Mouse (Mus musculus) heart, embryonic 13.5 days (tissue): Measurements from ENCODE around the gene Olfr411. TPM values are rescaled to one million over a fixed set of nuclear protein-coding genes. Genes with fewer than 3 reads are reported as not detected.
A peak's percentile ranks its signal among the peaks of the same experiment; 100 is the strongest.

Experiments used
- ATAC-seq: fragments of 200-750 bp; cut with Nextera tagmentation; 2 replicates; pipeline ENCODE4 v1.8.0; 2017; ENCODE audit warnings: moderate TSS enrichment; ENCODE audit not compliant: insufficient number of reproducible peaks, low FRiP score, low TSS enrichment; ENCODE audit errors: extremely low read depth
- H3K27ac ChIP-seq: fragments of 300-500 bp; sonication (generic); replicated peaks from 2 replicates; pipeline ENCODE4 v1.5.1; 2015; ENCODE audit warnings: moderate library complexity, mild to moderate bottlenecking, inconsistent platforms
- H3K27me3 ChIP-seq: fragments of 300-500 bp; sonication (generic); replicated peaks from 2 replicates; pipeline ENCODE4 v1.6.1; 2015; ENCODE audit warnings: mild to moderate bottlenecking, inconsistent platforms
- H3K36me3 ChIP-seq: fragments of 300-500 bp; sonication (generic); 2 replicates; pipeline ENCODE4 v1.6.1; 2015; ENCODE audit warnings: mild to moderate bottlenecking, inconsistent platforms
- H3K4me1 ChIP-seq: fragments of 300-500 bp; sonication (generic); 2 replicates; pipeline ENCODE4 v1.6.1; 2015; ENCODE audit warnings: inconsistent platforms
- H3K4me2 ChIP-seq: fragments of 300-500 bp; sonication (generic); 2 replicates; pipeline ENCODE4 v1.6.1; 2015; ENCODE audit warnings: inconsistent platforms, mild to moderate bottlenecking, moderate library complexity
- H3K4me3 ChIP-seq: fragments of 300-500 bp; sonication (generic); 2 replicates; pipeline ENCODE4 v1.5.1; 2015; ENCODE audit warnings: moderate library complexity, mild to moderate bottlenecking, inconsistent platforms
- H3K9ac ChIP-seq: fragments of 300-500 bp; sonication (generic); 2 replicates; pipeline ENCODE4 v1.6.1; 2015; ENCODE audit warnings: inconsistent platforms, mild to moderate bottlenecking, moderate library complexity
- H3K9me3 ChIP-seq: fragments of 300-500 bp; sonication (generic); 2 replicates; pipeline ENCODE4 v1.6.1; 2016; ENCODE audit warnings: inconsistent platforms
- WGBS: fragments of 180-500 bp; shearing (Covaris S2); methylation state at CpG from one replicate; pipeline ENCODE4 v1.1.7; 2015; ENCODE audit warnings: mixed read lengths; 5-methylcytosine and 5-hydroxymethylcytosine counted together
- polyA plus RNA-seq: library from polyadenylated mRNA; unstranded; fragments of >200 nt; fragmentation: Nextera tagmentation; extraction: Ambion mirVana; gene quantifications from 2 replicates; pipeline ENCODE4 v1.2.1, GENCODE M21; 2015

Gene Olfr411
- polyA plus RNA-seq: not detected in 2 replicates

- WGBS: 75% methylated on average over 3 of the region's 3 CpGs
- H3K36me3 ChIP-seq: no peaks in the 10 kb centered on the region
- no peak within 1 kb of the TSS for H3K4me2 ChIP-seq
These were observed at the start of gene Olfr411 for GRCm38 (mm10) chr11:74352550-74352949. Gene Olfr411, minus strand, starts transcription at chr11:74352650.

DNA sequence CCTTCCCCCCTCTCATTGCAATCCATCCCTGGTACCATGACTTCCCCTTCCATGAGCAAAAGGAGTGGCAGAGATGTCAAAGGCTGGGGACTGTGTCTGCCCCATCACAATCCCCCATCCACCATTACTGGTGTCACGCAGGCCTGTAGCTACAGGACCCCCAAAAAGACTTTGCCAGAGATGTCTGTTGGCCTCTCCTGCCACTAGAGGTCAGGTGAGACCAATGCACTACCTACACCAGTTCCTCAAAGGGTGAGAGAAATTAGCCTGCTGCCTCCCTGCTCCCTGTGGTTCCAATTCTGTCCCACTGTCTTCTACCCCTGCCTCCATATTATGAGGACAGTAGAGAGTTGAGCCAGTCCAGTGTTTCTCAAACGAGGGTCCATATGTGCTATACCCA, 49.7 kb upstream of the Olfr411 start:
- 45% methylated on average over 2 of the region's 2 CpGs for WGBS
- Histone ChIP-seq H3K27ac (no peak overlapping the region), H3K36me3 (0 out of 2 replicates have a peak, but pooled peaks cover 6% of the 10 kb centered on the region), H3K9ac (no peak overlapping the region), H3K27me3 (no peaks in the 10 kb centered on the region; the same call in 1 of the 2 replicates), H3K4me3 (no peak overlapping the region), H3K9me3 (no peaks in the 10 kb centered on the region), H3K4me2 (no peak overlapping the region), H3K4me1 (peaks cover 14% of the 10 kb centered on the region)
- ATAC-seq: no peak

More at GRCm38 (mm10) chr11:74352550-74352949, at the start of gene Olfr411:
- H3K27me3 ChIP-seq: no peaks in the 10 kb centered on the region
- no peak within 1 kb of the TSS for H3K4me3 ChIP-seq
- H3K9ac ChIP-seq: no peak within 1 kb of the TSS
- no peaks in the 10 kb centered on the region for H3K4me1 ChIP-seq
- H3K9me3 ChIP-seq: peaks cover 8% of the 10 kb centered on the region
- H3K27ac ChIP-seq: no peak within 1 kb of the TSS
- ATAC-seq: no peak

DNA sequence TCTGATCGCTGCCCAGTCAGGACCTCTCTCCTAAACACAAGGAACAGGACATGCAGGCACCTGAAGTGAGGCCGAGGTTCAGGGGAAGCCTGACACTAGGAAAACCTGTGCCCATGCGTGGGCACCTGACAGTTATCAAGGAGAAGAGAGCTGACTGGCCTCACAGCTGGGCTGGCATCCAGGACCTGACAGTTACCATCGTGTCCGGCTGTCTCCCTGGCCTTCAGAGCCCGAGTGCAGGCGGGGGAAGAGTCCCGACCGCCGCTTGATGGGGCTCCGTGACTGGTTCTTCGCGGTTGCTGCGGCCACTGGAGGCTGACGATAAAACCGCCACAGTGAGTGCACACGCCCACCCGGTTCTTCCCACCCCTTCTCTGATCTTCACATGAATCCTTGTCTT, 43.1 kb upstream of the Olfr411 start:
- 74% methylated on average over 18 of the region's 18 CpGs for WGBS
- ATAC-seq: no peak
- Histone ChIP-seq H3K27me3 (no peaks in the 10 kb centered on the region), H3K36me3 (peaks cover 26% of the 10 kb centered on the region), H3K27ac (no peak overlapping the region), H3K4me1 (peaks cover 24% of the 10 kb centered on the region), H3K4me3 (no peak overlapping the region), H3K9ac (0 out of 2 replicates have a peak overlapping the region, but pooled peaks have one; percentile 3), H3K4me2 (no peak overlapping the region), H3K9me3 (no peaks in the 10 kb centered on the region)

GRCm38 (mm10) chr11:74393489-74393888, 41.0 kb upstream of the Olfr411 start:
- no peak overlapping the region for H3K4me2 ChIP-seq
- no peak; the same call in 1 of the 2 replicates for ATAC-seq
- 55% methylated on average over 5 of the region's 5 CpGs for WGBS
- H3K36me3 ChIP-seq: peaks cover 32% of the 10 kb centered on the region
- H3K4me1 ChIP-seq: peaks cover 24% of the 10 kb centered on the region
- no peaks in the 10 kb centered on the region for H3K9me3 ChIP-seq
- peak overlapping the region; percentile 32; the same call in 1 of the 2 replicates for H3K27ac ChIP-seq
- H3K27me3 ChIP-seq: no peaks in the 10 kb centered on the region
- 0 out of 2 replicates have a peak overlapping the region, but pooled peaks have one; percentile 24 for H3K9ac ChIP-seq
- H3K4me3 ChIP-seq: no peak overlapping the region

- no peak for ATAC-seq
- Histone ChIP-seq H3K4me2 (no peak overlapping the region), H3K9ac (no peak overlapping the region), H3K9me3 (no peaks in the 10 kb centered on the region), H3K4me1 (peaks cover 24% of the 10 kb centered on the region), H3K36me3 (peaks cover 33% of the 10 kb centered on the region), H3K27me3 (no peaks in the 10 kb centered on the region), H3K4me3 (no peak overlapping the region), H3K27ac (no peak overlapping the region)
- WGBS: 77% methylated on average over 6 of the region's 6 CpGs
These were observed 40.5 kb upstream of the Olfr411 start for GRCm38 (mm10) chr11:74392903-74393302.

DNA sequence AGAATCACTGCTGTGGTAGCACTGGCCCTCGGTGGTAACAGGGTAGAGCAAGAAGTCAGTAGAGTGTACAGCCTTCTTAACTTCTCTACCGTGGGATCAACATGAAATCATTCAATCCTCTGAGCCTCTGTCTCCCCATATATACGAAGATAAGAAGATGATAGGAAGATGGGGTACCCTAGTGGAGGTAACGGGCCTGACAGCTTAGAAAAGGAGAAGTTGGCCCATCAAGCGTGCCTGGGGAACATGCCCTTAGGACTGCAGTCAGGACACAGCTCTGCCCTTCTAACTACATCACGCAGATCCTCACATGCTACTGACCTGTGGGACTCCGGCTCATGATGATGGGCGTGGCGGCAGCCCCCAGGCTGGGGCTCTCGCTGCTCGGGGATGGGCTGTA, 39.4 kb upstream of the Olfr411 start:
- H3K4me3 ChIP-seq: no peak overlapping the region
- WGBS: 77% methylated on average over 11 of the region's 11 CpGs
- ATAC-seq: no peak
- no peak overlapping the region for H3K9ac ChIP-seq
- peaks cover 33% of the 10 kb centered on the region for H3K36me3 ChIP-seq
- no peaks in the 10 kb centered on the region for H3K27me3 ChIP-seq
- H3K4me1 ChIP-seq: peaks cover 33% of the 10 kb centered on the region
- H3K4me2 ChIP-seq: no peak overlapping the region
- H3K27ac ChIP-seq: no peak overlapping the region
- H3K9me3 ChIP-seq: no peaks in the 10 kb centered on the region

DNA sequence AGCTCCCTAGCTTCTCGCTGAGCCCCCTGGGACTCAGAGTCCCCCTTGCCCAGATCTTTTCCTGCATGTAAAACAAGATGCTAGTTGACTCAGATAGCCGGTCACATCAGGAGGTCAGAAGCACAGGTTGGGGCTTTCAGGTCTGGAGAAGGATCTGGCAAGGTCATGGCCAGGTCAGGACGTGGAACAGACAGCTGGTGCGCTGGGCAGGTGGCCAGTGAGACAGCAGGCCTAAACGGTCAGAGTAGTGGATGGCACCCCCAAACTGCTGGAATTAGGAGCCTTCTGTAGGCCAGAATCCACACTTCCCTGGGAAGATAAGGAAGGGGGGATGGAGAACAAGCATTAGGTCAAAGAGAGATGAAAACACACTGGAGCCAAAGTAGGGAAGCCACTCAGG, 34.8 kb upstream of the Olfr411 start:
- Histone ChIP-seq H3K4me3 (no peak overlapping the region), H3K9ac (no peak overlapping the region), H3K4me1 (peaks cover 23% of the 10 kb centered on the region), H3K36me3 (peaks cover 22% of the 10 kb centered on the region), H3K4me2 (no peak overlapping the region), H3K27me3 (no peaks in the 10 kb centered on the region), H3K27ac (no peak overlapping the region), H3K9me3 (no peaks in the 10 kb centered on the region)
- no peak for ATAC-seq
- 72% methylated on average over 5 of the region's 5 CpGs for WGBS

GRCm38 (mm10) chr11:74385674-74386073, 33.2 kb upstream of the Olfr411 start:
- H3K4me1 ChIP-seq: peaks cover 25% of the 10 kb centered on the region
- peak overlapping the region; percentile 53 for H3K27ac ChIP-seq
- no peak for ATAC-seq
- peaks cover 13% of the 10 kb centered on the region for H3K36me3 ChIP-seq
- H3K27me3 ChIP-seq: no peaks in the 10 kb centered on the region
- WGBS: 67% methylated on average over 9 of the region's 9 CpGs
- no peak overlapping the region for H3K9ac ChIP-seq
- H3K9me3 ChIP-seq: no peaks in the 10 kb centered on the region
- no peak overlapping the region for H3K4me3 ChIP-seq
- H3K4me2 ChIP-seq: no peak overlapping the region

GRCm38 (mm10) chr11:74379166-74379873, 26.9 kb upstream of the Olfr411 start:
- Histone ChIP-seq H3K4me3 (no peak overlapping the region), H3K36me3 (no peaks in the 10 kb centered on the region), H3K9ac (no peak overlapping the region), H3K27me3 (0 out of 2 replicates have a peak, but pooled peaks cover 5% of the 10 kb centered on the region), H3K9me3 (no peaks in the 10 kb centered on the region), H3K4me1 (peaks cover 5% of the 10 kb centered on the region; the same call in 1 of the 2 replicates), H3K27ac (no peak overlapping the region), H3K4me2 (no peak overlapping the region)
- ATAC-seq: no peak
- 61% methylated on average over 4 of the region's 4 CpGs for WGBS

- Histone ChIP-seq H3K27ac (no peak overlapping the region), H3K4me1 (no peaks in the 10 kb centered on the region; the same call in 1 of the 2 replicates), H3K4me2 (no peak overlapping the region), H3K36me3 (no peaks in the 10 kb centered on the region), H3K9me3 (no peaks in the 10 kb centered on the region), H3K27me3 (0 out of 2 replicates have a peak, but pooled peaks cover 5% of the 10 kb centered on the region), H3K9ac (no peak overlapping the region), H3K4me3 (no peak overlapping the region)
- ATAC-seq: no peak
- WGBS: 68% methylated on average over 3 of the region's 3 CpGs
These were observed 24.4 kb upstream of the Olfr411 start for GRCm38 (mm10) chr11:74376847-74377246.

DNA sequence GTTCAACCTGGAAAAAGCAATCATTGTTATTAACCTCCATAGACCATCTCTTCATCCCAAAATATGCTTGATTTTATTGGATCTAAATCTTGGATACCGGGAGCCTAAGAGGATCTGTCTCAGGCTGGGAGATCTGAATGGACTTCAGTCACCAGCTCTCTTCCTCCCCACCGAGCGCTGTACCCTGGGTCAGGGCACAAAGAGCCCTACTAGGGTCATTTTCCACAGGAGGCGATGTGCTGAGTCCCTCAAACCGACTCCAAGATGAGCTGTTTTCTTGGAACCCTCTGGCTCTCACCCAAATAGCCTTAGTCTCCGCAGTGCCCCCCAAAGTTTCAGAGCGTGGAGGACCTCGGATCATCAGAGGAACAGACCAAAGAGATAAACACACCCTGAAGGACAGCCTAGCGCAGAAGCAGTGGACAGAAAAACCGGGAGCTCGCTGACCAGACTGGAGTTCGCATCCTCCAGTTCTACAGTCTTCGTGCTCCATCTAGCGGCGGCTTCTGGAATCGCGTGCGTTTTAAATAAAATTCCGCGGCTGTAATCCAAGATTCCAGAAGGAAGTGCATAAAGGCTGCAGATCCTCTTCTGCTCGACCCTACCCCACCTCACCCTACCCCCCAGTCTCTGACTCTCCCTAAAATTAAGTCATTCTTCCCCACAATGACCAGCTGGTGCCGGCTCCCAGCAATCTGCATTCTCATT, 19.1 kb upstream of the Olfr411 start:
- Histone ChIP-seq H3K9ac (no peak overlapping the region), H3K4me1 (no peaks in the 10 kb centered on the region; the same call in 1 of the 2 replicates), H3K9me3 (peaks cover 5% of the 10 kb centered on the region; the same call in 1 of the 2 replicates), H3K27ac (no peak overlapping the region), H3K4me2 (no peak overlapping the region), H3K4me3 (no peak overlapping the region), H3K27me3 (peaks cover 20% of the 10 kb centered on the region), H3K36me3 (no peaks in the 10 kb centered on the region)
- no peak for ATAC-seq
- WGBS: 13% methylated on average over 22 of the region's 22 CpGs
